Mouse (Mus musculus): ENCODE data around the gene Actn3.
"Not testable (repeated sequence)": the region's sequence is repeated elsewhere in the genome, so short reads cannot be mapped to it uniquely, and the experiment has no call there.

Actn3 gene

GRCm38 (mm10) chr19:4877785-4878184, at the start of gene Actn3:
Actn3 (minus strand) TSS chr19:4877909.
- no peak for DNase-seq (ENCODE audit: low read depth)

DNA sequence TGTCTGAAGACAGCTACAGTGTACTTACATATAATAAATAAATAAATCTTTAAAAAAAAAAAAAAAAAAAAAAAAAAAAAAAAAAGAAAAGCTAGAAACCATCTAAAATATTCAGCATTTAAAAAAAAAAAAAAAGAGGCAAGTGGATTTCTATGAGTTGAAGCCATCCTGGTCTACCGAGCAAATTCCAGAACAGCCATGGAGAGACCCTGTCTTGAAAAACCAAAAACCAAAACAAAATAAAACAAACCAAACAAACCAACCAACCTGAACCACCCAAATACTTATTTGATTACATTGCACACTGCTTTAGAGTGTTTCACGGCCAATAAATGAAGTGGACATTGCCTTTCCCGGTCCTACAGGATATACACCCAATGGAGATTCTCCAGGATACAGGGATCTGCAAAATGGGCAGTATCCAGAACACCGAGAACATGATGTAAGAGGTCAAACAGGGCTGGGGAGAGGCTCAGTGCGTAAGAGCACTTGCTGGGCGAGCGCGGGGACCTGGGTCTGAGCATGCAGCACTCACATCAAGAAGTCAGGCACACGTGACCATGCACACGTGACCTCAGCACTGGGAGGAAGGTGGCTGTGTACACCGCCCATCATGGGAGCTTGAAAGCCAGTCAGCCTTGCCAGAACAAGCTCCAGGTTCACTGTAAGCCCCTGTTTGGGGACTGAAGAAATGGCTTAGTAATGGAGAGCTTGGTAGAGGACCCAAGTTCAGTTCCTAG, 47.6 kb upstream of the Actn3 start:
- no peak for DNase-seq (ENCODE audit: low read depth)

GRCm38 (mm10) chr19:4919652-4920051, 41.9 kb upstream of the Actn3 start:
- DNase-seq (ENCODE audit: low read depth) = no peak

GRCm38 (mm10) chr19:4916827-4917226, 39.1 kb upstream of the Actn3 start:
- no peak for DNase-seq (ENCODE audit: low read depth)

DNA sequence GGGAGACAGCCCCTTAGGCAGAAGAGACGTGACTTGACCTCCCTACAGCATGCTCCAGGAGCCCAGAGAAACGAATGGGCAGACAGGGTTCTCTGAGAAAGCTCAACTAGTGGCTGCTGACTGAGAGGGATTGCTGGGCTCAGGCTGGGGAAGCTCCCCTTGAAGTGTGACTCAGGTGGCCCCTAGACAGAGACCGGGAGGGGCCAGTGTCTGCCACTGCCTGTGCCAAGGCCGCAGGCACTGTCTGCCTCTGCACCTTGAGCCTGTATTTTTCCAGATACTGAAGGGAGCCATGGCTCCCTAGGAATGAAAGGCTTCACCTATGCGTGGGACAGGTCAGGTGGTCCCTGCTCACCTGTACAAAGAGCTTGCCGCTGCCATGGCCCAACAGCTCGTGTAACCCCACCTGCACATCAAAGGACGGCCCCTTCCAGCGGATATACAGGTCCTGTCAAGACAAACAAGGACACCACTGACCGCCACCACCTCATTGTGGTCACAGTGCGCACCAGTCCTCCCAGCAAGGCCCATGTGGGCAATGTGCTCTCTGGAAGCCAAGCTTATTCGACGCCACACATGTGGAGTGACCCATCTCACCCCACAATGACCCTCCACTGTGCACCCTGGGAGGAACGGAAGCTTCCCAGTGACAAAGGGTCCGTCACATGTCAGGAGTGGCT, 38.4 kb upstream of the Actn3 start:
- DNase-seq (ENCODE audit: low read depth) = no peak

DNA sequence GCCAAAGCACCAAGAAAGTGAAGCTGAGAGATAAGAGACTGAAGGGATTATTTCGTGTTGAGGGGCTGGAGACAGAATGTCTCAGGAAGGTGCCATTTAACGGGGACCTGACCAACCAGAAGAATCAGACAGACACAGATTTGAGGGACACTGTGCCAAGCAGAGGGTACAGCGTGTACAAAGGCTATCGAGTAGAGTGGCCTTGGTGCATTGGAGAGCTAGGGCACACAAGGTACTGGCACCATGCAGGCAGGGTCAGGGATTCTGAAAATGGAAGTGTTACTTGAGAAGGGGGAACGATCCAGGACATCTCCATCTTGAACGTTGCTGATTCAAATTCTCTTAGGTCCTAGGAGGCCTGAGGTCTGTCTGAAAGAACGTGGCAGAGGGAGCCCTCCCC, 31.7 kb upstream of the Actn3 start:
- DNase-seq (ENCODE audit: low read depth) = no peak

DNA sequence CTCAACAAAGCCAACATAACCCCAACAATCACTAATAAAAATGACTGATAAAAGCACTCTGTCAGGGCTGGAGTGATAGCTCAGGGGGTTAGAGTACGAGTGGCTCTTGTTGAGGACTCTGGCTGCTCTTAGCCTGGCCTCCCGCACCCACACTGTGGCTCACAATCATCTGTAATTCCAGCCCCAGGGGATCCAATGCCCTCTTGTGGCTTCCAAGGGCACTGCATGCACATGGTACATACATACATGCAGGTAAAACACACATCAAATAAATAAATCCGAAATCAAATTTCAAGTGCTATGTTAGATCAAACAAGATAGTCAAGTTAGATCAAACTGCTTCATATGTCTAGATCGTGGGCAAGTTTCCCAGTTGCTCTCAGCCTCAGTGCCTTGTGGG, 30.4 kb upstream of the Actn3 start:
- DNase-seq (ENCODE audit: low read depth) = no peak

GRCm38 (mm10) chr19:4905979-4906794, 28.5 kb upstream of the Actn3 start, which contains the start of gene Bbs1:
Bbs1 (minus strand) TSS chr19:4906628.
- peak; percentile 36 for DNase-seq (ENCODE audit: low read depth)

DNA sequence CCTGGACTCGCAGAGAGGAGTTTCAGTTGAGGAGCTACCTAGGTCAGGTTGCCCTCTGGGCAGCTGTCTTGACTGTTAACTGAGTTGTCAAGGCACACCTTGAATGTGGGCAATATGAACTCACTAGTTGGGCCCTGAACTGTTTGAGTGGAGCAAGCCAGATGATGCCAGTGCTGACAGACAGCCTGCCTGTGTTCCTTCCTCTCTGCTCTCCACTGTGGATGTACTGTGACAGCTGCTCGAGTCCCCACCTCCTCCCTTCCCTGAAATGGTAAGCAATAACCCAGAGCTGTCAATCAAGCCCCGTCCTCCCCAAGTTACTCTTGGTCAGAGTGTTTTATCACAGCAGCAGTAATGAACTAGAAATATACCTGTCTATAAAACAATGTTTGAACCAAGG, 22.2 kb upstream of the Actn3 start:
- DNase-seq (ENCODE audit: low read depth) = no peak

DNA sequence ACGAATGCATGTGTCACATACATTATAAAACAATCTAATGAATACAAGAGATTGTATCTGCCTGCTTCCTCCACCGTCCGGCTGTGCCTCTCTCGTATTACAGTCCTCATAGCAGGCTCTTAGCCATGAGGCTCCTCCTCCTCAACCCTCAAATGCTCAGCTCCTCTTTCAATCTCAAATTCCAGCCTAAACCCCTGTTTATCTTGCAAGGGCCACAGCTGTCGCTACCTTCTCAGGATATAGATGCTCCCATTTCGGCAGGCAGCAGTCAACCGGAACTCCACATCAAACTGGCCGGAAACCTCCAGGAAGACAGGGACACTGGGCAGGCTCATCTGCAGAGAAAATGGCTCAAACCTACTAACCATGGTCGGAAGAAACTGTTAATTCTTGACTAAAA, 21.3 kb upstream of the Actn3 start:
- DNase-seq (ENCODE audit: low read depth) = no peak

DNA sequence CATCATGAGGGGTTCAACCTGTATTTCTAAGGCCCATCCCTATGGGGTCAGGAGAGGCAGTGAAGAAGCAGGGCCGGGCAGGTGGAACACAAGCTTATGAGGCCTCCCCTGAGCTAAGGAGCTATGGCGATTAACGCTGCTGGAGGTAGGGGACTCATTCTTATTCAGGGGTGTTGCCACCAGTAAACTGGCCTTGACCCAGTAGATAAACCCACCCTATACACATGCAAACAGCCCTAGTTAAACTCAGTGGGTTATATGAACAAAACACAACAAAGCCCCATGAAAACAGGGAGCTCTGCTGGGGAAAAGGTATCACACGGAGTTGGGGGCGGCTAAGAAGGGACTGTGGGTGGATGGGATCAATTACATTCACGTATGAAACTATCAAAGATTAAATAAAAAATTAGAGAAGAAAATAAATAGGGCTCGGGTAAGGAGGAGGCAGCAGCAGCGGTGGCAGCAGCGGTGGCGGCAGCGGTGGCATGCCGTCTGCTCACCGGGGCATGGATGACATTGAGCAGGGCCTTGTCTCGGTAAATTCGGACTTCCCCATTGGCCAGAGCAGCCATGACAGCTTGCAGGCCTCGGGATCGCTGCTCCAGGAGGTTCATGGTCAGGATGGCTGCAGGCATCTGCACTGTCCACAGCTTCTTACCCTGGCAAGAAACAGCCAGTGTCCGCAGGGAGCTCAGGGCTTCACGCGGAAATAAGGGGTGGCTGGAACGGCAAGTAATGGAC, 19.2 kb upstream of the Actn3 start:
- DNase-seq (ENCODE audit: low read depth) = no peak

DNA sequence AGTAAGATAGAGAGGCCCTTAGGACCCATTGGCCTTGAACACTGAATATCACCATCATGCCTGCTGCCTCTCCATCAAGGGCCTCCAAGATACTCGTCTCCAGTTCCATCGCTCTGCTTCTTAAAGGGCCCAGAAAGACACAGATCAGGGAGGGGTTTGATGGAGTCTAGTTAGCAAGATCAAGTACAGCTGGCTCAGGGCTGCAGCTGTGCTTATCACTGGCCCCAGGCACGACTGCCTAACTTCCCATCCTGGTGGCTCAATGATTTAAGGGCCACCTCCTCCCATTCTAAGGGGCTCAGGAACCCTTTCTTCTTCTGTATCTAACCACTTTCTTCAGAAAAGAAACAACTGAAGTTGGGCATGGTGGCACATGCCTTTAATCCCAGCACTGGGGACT, 14.1 kb upstream of the Actn3 start:
- DNase-seq (ENCODE audit: low read depth) = no peak

DNA sequence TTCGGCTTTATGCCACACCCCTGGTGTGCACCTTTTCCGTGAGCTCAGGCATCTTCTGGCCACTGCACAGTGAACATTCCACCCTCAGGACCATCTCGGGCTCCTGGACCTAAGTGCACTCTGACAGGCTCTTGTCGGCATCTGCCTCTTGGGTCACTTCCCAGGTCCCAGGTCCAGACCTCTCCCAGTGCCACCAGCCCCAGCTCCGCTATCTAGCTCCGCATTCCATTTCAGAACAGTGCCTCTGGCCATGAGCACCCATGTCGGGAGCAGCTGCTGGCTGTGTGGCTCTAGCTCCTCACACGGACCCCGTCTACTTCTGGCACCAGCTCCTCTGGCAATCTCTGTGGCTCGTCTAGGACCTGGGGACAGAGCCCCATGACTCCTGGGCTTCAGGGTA, 12.1 kb upstream of the Actn3 start:
- DNase-seq (ENCODE audit: low read depth) = no peak

GRCm38 (mm10) chr19:4883961-4884360, 6.3 kb upstream of the Actn3 start:
- DNase-seq (ENCODE audit: low read depth) = no peak

DNA sequence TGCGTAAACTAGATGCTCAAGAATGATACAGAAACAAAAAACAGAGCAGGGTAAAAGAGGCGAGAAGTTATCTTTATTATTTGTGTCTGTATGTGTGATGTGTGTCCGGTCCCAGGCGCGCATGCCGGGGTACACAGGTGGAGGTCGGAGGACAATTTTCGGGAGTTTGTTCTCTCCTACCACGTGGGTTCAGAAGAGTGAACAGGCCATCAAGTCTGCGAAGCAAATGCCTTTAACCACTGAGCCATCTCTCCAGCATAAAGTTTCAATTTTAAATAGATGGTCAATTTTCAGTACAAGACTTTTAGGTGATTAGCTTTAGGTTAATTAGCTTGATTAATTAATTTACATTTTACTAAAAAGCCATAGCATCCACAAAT, 1.6 kb upstream of the Actn3 start:
- no peak for DNase-seq (ENCODE audit: low read depth)

DNA sequence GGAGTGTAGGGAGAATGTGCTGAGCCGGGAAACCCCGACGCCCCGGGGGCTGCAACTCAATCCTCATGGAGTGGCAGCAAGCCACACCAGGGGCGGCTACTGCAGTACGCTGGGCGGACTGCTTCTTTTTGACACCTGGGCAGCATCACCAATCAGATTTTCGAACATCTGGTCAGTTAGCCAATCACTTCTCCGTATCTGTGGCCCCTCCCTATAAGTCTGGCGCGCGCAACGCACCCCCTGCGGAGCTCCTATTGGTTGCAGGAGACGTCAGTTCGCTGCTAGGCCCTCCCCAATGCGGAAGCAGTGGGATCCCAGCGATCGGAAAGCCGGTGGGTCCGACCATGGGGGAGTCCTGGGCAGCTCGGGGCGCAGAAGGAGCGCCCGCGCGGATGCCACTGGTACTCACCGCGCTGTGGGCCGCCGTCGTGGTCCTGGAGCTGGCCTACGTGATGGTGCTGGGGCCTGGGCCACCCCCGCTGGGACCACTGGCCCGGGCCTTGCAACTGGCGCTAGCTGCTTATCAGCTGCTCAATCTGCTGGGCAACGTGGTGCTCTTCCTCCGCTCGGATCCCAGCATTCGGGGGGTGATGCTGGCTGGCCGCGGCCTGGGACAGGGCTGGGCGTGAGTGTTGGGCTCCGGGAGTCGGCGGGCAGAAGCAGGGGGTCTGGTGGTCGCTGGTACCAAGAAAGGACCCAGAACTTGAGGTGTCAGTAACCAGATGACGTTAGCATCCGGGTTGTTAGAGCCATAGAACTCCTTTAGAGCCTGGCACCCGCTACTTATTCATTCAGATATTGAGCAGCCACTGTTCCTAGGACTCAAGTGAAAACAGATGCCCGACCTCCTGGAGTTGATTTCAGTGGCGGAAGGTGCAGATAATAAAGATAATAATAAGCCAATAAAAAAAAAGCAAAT, 955 bp upstream of the Actn3 start, which contains the start of gene Zdhhc24:
Zdhhc24 (plus strand) TSS at position 264 of the 919 bp plus-strand sequence.
- peak; percentile 88 for DNase-seq (ENCODE audit: low read depth)

GRCm38 (mm10) chr19:4876755-4877154, 954 bp downstream of the Actn3 start:
- no peak for DNase-seq (ENCODE audit: low read depth)

DNA sequence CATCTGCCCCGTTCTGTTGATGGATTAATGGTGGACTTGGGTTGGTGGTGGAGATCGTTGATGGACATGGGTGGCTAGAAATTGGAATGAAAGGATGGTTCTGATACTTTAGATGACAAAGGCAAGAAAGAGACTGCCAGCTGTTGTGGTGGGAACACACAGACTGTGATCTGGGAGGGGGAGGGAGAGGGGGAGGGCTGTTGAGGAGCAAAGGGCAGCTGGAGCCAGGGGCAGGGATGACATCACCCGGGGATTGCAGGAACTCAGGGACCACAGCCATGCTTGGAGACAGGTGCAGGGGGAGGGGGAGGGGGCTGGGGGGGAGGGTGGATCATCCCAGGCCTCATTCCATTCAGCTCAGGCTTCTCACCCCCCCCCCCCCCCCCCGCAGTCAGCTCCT, 1.5 kb downstream of the Actn3 start:
- DNase-seq (ENCODE audit: low read depth) = no peak

GRCm38 (mm10) chr19:4874613-4875012, 3.1 kb downstream of the Actn3 start:
- DNase-seq (ENCODE audit: low read depth) = not testable (repeated sequence)

GRCm38 (mm10) chr19:4865147-4865546, 12.6 kb downstream of the Actn3 start:
- no peak for DNase-seq (ENCODE audit: low read depth)

DNA sequence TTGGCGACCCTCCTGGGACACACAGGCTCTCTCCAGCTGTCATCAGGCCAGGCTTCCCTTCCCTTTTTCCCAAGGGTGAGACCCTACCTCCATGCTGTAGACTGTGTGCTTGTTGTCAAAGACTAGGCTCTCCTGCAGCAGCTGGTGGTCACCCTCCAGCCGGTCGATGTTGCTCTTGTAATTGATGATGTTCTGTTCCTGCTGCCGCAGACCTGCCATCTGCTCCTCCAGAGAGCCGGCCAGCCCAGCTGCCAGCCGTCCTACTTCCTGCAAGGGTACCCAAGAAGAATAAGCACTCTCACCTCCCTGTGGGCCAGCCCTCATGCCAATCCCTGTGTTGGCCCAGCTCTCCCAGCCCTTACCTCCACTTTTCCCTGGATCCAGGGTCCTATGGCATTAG, 14.7 kb downstream of the Actn3 start:
- DNase-seq (ENCODE audit: low read depth) = no peak

Data from fibroblast of lung, adult 2 months (primary cell).